Mouse (Mus musculus) heart, adult 2 months (tissue): Measurements from ENCODE around the gene Gpbar1. TPM values are rescaled to one million over a fixed set of nuclear protein-coding genes. Genes with fewer than 3 reads are reported as not detected.

Experiments
- DNase-seq, 2 experiments: peaks; one replicate each; pipeline ENCODE4 v3.0.0; 2021
- H3K27ac ChIP-seq: fragments of 200-600 bp; 2 replicates; pipeline ENCODE4 v1.8.1; 2022
- H3K27me3 ChIP-seq: fragments of 200-500 bp; 2 replicates; pipeline ENCODE4 v1.6.1; 2012; ENCODE audit warnings: mild to moderate bottlenecking, low read length, inconsistent platforms, mixed read lengths; ENCODE audit not compliant: control insufficient read depth, insufficient read depth
- H3K36me3 ChIP-seq: fragments of 200-500 bp; 2 replicates; pipeline ENCODE4 v1.6.1; 2012; ENCODE audit warnings: low read length, inconsistent platforms; ENCODE audit not compliant: control insufficient read depth, insufficient read depth
- H3K4me1 ChIP-seq: fragments of 200-500 bp; 2 replicates; pipeline ENCODE4 v1.6.1; 2011; ENCODE audit warnings: low read length; ENCODE audit not compliant: control insufficient read depth, insufficient read depth
- H3K4me3 ChIP-seq: fragments of 200-600 bp; 2 replicates; pipeline ENCODE4 v1.8.1; 2022
- H3K79me2 ChIP-seq: fragments of 200-500 bp; replicated peaks from 2 replicates; pipeline ENCODE4 v1.6.1; 2012; ENCODE audit warnings: mild to moderate bottlenecking, inconsistent platforms, low read length, moderate library complexity, mixed read lengths; ENCODE audit not compliant: control insufficient read depth, insufficient read depth
- H3K9ac ChIP-seq: fragments of 200-500 bp; 2 replicates; pipeline ENCODE4 v1.6.1; 2012; ENCODE audit warnings: low read depth, mild to moderate bottlenecking, control low read depth, inconsistent platforms, low read length, mixed read lengths
- CTCF ChIP-seq: fragments of 200-600 bp; IDR thresholded peaks from 2 replicates; pipeline ENCODE4 v1.8.1; 2022; ENCODE audit warnings: antibody characterized with exemption, mild to moderate bottlenecking, moderate library complexity
- EP300 ChIP-seq: fragments of 200-500 bp; IDR thresholded peaks from 2 replicates; pipeline ENCODE4 v1.6.1; 2011; ENCODE audit warnings: low read depth, low read length, control low read depth; ENCODE audit not compliant: insufficient read depth
- POLR2A ChIP-seq: fragments of 200-500 bp; IDR thresholded peaks from 2 replicates; pipeline ENCODE4 v1.6.1; 2011; ENCODE audit warnings: mild to moderate bottlenecking, low read depth, low read length, control low read depth; ENCODE audit not compliant: insufficient read depth
- WGBS: fragments of 180-500 bp; shearing (Covaris S2); methylation state at CpG from one replicate; pipeline ENCODE4 v1.1.7; 2018; 5-methylcytosine and 5-hydroxymethylcytosine counted together
- intact Hi-C: fragments of 180-260 bp; cut with DNase I; formaldehyde crosslinking; loops from one replicate; pipeline ENCODE4 v1.15.1; 2025
- polyA plus RNA-seq: library from polyadenylated mRNA; depleted of rRNA; stranded (reverse); fragments of >200 nt; gene quantifications from 2 replicates; pipeline ENCODE4 v1.2.3, GENCODE M21; 2012
- total RNA-seq, 2 experiments: library from RNA; stranded (reverse); gene quantifications; 2 replicates each; pipeline ENCODE4 v1.2.3; 2021

The Gpbar1 gene
- total and polyA plus RNA-seq, 3 experiments, result 0.14 TPM; not detected in 2

GRCm38 (mm10) chr1:74238136-74238535 is 40.2 kb upstream of the Gpbar1 start:
- Histone ChIP-seq H3K9ac (peak overlapping the region; percentile 43; the same call in 1 of the 2 replicates), H3K79me2 (peaks cover 6% of the 10 kb centered on the region), H3K4me1 (peaks cover 16% of the 10 kb centered on the region), H3K36me3 (peaks cover 36% of the 10 kb centered on the region), H3K27me3 (no peaks in the 10 kb centered on the region), H3K4me3 (peak overlapping the region; percentile 86), H3K27ac (peak overlapping the region; percentile 97)
- WGBS, result 30% methylated on average over 1 of the region's 1 CpGs
- intact Hi-C loops, result no loop called here
- no peak for DNase-seq
- TF ChIP-seq CTCF, result no peak
- TF ChIP-seq EP300, result no peak
- no peak for TF ChIP-seq POLR2A

GRCm38 (mm10) chr1:74239162-74239561 is 39.2 kb upstream of the Gpbar1 start:
- H3K4me1 ChIP-seq, result peaks cover 19% of the 10 kb centered on the region
- peaks cover 8% of the 10 kb centered on the region for H3K79me2 ChIP-seq
- 15% methylated on average over 7 of the region's 7 CpGs for WGBS
- intact Hi-C loops, result no loop called here
- peak overlapping the region; percentile 41 for H3K4me3 ChIP-seq
- H3K36me3 ChIP-seq, result peaks cover 41% of the 10 kb centered on the region
- H3K9ac ChIP-seq, result no peak overlapping the region
- TF ChIP-seq POLR2A, result no peak
- no peak for TF ChIP-seq CTCF
- TF ChIP-seq EP300, result no peak
- DNase-seq, result peak in 1 of 2 experiments; percentile 9
- no peaks in the 10 kb centered on the region for H3K27me3 ChIP-seq
- peak overlapping the region; percentile 62 for H3K27ac ChIP-seq

- H3K4me3 ChIP-seq, result peak overlapping the region; percentile 41
- WGBS, result 4% methylated on average over 11 of the region's 11 CpGs
- TF ChIP-seq EP300 (no peak), POLR2A (no peak), CTCF (no peak)
- intact Hi-C loops, result no loop called here
- peaks cover 43% of the 10 kb centered on the region for H3K36me3 ChIP-seq
- H3K27me3 ChIP-seq, result no peaks in the 10 kb centered on the region
- H3K27ac ChIP-seq, result peak overlapping the region; percentile 62
- peak; percentile 29 to 47 for DNase-seq
- H3K9ac ChIP-seq, result peak overlapping the region; percentile 72
- peaks cover 10% of the 10 kb centered on the region for H3K79me2 ChIP-seq
- peaks cover 20% of the 10 kb centered on the region for H3K4me1 ChIP-seq
Observed at GRCm38 (mm10) chr1:74239618-74240017, 38.7 kb upstream of the Gpbar1 start.

- Histone ChIP-seq H3K27ac (peak overlapping the region; percentile 62), H3K27me3 (no peaks in the 10 kb centered on the region), H3K36me3 (peaks cover 47% of the 10 kb centered on the region), H3K4me1 (peaks cover 22% of the 10 kb centered on the region), H3K79me2 (peaks cover 11% of the 10 kb centered on the region), H3K9ac (peak overlapping the region; percentile 56), H3K4me3 (peak overlapping the region; percentile 41; the same call in 1 of the 2 replicates)
- intact Hi-C loops, result no loop called here
- 7% methylated on average over 6 of the region's 6 CpGs for WGBS
- peak; percentile 16 to 50 for DNase-seq
- TF ChIP-seq EP300, result no peak
- TF ChIP-seq POLR2A, result no peak
- no peak for TF ChIP-seq CTCF
Observed at GRCm38 (mm10) chr1:74240311-74240710, 38.0 kb upstream of the Gpbar1 start.

GRCm38 (mm10) chr1:74240832-74241231 is 37.5 kb upstream of the Gpbar1 start:
- no peak for TF ChIP-seq POLR2A
- no peak for TF ChIP-seq EP300
- TF ChIP-seq CTCF, result no peak
- intact Hi-C loops, result no loop called here
- Histone ChIP-seq H3K27me3 (no peaks in the 10 kb centered on the region), H3K79me2 (peaks cover 12% of the 10 kb centered on the region), H3K27ac (peak overlapping the region; percentile 62), H3K9ac (0 out of 2 replicates have a peak overlapping the region, but pooled peaks have one; percentile 28), H3K4me1 (peaks cover 25% of the 10 kb centered on the region), H3K36me3 (peaks cover 52% of the 10 kb centered on the region), H3K4me3 (no peak overlapping the region)
- no peak for DNase-seq
- 12% methylated on average over 4 of the region's 4 CpGs for WGBS

GRCm38 (mm10) chr1:74245525-74245924 is 32.8 kb upstream of the Gpbar1 start:
- no peak overlapping the region for H3K27ac ChIP-seq
- 59% methylated on average over 2 of the region's 2 CpGs for WGBS
- peaks cover 62% of the 10 kb centered on the region for H3K36me3 ChIP-seq
- TF ChIP-seq CTCF (no peak), EP300 (no peak), POLR2A (no peak)
- no peak for DNase-seq
- no peaks in the 10 kb centered on the region for H3K27me3 ChIP-seq
- peaks cover 29% of the 10 kb centered on the region for H3K4me1 ChIP-seq
- peaks cover 10% of the 10 kb centered on the region for H3K79me2 ChIP-seq
- H3K4me3 ChIP-seq, result no peak overlapping the region
- H3K9ac ChIP-seq, result no peak overlapping the region
- intact Hi-C loops, result no loop called here
